Mouse (Mus musculus): ENCODE results near the gene Ttc39b.
A peak's percentile ranks its signal among the peaks of the same experiment; 100 is the strongest.

Gene Ttc39b

DNA sequence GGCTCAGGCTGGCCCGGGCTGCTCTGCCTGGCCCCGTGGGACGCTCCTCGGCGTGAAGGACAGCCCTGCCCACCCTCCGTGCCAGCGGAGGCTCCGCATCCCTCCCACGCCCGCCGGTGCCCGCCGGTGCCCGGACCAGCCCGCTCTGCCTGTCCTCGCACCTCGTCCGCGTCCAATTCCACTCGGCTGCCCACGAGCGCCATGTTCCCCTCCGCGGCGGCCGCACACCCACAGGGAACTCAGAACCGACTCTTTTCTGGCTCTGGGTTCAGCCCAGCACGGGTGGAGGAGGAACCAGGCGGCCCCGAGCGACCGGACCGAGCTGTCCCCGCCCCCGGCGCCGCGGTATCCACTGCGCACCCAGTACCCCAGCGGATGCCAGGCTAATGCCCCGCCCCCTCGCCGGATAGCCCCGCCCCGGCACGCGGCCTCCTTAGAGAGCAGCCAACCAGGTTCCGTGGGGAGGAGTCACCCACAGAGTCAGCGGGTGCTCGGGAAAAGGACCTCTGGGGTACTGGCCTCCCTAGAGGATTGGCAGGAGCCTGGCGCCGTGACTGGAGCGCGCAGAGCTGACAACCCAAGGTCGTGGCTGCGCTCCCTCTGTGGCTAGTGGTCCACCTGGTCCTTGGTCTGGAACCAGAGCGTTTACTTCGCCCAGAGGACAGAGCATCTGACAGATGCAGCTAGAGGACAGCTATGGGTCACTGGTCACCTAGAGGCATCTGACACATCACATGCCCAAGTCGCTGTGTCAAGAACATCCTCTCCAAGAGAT lies at the start of gene Ttc39b:
Gene Ttc39b, minus strand, starts transcription at position 346 of the 775 bp plus-strand sequence.
- peak; percentile 96 for DNase-seq (ENCODE audit: low spot score in 2 of 2)

DNA sequence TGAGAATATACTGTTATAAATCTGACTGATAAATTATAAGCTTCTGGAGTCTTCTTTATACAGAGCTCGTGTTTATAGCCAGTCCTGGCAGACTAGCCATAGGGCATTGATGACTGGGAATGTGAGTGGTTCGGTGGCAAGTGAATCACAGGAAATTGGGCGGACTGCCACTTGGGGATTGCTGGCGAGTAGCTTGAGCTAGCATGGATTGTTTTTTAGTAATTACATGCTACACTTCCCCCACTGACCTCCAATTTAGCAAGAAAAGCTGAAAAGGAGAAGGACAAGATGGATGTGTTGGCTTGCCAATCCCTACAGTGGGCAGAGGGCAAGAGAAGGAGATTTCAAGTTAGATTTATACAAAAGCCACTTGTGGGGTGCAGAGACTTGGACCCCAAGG lies 49.3 kb upstream of the Ttc39b start:
- no peak for DNase-seq (ENCODE audit: low spot score in 2 of 2)

- no peak for DNase-seq (ENCODE audit: low spot score in 2 of 2)
These were observed 33.7 kb upstream of the Ttc39b start for GRCm38 (mm10) chr4:83357738-83358137.

GRCm38 (mm10) chr4:83354786-83355185 lies 30.7 kb upstream of the Ttc39b start:
- DNase-seq (ENCODE audit: low spot score in 2 of 2) = no peak

DNA sequence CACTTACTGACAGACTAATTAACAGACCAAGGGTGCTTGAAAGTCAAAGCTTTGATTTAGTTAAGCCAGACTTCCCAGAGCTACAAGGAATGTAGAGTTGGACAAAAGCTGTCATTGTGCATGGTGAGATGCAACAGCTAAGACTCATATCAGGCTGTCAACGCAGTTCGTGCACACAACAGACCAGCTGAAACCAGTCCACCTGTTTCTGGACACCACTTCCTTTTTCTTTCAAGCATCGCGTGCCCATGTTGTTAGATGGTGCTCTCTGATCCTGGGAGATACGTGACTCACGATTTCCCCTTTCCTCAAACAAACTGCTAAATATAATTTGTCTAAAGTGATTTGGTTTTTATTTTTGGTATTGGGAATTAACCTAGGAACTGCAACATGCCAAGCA lies 29.9 kb upstream of the Ttc39b start:
- DNase-seq (ENCODE audit: low spot score in 2 of 2) = no peak

GRCm38 (mm10) chr4:83353276-83353675 lies 29.2 kb upstream of the Ttc39b start:
- DNase-seq (ENCODE audit: low spot score in 2 of 2) = no peak

DNA sequence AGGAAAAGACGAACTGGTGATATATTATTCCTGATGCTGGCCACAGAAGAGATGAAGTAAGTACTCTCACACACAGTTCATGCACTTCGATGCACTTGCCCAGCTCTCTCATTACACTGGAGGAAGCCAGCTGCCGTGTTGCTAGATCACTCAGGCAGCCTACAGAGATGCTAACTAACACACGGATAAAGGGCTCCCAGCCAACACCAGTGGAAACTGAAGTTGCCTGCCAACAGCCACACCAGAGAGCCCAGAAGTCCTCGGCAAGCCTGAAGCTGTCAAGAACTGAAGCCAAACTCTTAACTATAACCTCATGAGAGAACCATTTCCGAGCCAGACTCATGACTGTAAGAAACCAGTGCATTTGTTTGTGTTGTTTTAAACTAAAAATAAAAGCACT lies 26.7 kb upstream of the Ttc39b start:
- peak; percentile 71 to 84 for DNase-seq (ENCODE audit: low spot score in 2 of 2)

DNA sequence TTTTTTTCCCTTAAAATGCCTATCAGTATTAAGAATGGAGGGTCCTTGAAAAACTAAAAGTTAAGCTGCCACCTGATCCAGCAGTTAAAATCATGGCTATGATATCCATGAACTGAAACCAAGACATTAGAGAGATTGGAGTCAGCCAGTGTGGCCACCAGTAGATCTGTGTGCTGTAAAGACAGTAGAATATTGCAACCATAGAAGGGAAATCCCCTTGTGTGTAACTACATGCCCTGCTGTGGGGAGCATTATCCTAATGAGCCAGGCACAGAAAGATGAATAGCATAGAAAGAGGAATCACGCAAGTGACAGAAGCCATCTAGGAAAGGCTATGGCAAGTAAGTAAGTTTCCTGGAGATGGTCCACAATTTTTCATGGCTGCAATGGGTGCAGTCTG lies 24.9 kb upstream of the Ttc39b start:
- no peak for DNase-seq (ENCODE audit: low spot score in 2 of 2)

DNA sequence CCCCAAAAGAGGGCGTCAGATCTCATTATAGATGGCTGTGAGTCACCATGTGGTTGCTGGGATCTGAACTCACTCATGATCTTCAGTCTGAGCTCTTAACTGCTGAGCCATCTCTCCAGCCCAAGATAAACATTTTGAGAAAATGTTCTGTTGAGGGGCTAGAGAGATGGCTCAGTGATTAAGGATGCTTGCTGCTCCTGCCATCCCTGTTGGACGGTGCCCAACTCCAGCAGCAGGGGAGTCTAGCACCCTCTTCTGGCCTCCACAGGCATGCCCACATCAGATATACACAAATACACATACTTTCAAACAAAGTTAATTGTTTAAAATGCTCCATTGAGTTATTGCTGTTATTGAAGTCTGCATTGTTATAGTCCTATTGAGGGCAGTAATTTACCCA lies 19.8 kb upstream of the Ttc39b start:
- no peak for DNase-seq (ENCODE audit: low spot score in 2 of 2)

DNA sequence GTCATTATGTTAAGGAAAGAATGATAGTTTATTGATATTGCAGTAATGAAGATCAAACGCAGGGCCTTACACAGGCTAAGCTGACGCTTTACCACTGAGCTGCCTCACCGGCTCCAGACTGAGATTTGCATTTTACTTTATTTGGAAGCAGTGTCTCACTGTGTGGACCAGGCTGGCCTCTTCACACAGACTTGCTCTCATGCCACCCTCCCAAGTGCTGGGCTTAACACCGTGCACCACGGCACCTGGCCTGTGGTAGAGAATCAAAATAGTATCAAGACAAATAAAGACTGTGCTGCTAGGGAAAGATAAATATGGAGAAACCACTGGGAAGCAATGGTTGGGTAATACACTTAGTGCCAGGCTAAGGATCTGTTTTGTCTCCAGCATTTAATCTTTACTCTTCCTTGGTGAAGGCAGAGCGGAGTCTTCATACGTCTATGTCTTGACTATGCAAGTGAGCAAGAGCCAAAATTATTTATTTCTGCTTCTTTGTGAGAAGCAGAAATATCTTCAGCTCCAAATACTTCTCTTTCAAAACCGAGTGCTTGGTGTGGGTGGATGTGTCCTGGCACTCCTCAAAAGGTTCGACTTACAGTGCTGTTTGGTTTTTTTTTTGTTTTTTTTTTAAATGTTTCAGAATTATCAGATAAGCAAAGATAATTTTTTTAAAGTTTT lies 19.2 kb upstream of the Ttc39b start:
- DNase-seq (ENCODE audit: low spot score in 2 of 2) = peak in 1 of 2 experiments; percentile 31

GRCm38 (mm10) chr4:83342268-83342970 lies 18.4 kb upstream of the Ttc39b start:
- DNase-seq (ENCODE audit: low spot score in 2 of 2) = no peak

DNA sequence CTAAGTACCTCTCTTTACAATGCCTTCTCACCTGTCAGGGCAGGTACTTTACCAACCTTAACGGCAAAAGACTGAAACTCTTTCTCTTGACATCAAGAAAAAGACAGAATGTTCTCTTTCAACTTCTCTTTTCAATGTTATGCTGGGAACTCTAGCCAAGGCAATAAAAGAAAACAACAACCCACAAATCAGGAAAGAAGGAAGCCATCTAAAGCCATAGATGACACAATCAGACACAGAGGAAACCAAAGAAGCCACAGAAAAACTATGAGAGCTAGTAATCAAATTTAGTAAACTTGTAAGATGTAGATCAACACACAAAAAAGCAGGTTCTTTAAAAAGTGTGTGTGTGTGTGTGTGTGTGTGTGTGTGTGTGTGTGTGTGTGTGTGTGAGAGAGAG lies 15.3 kb upstream of the Ttc39b start:
- no peak for DNase-seq (ENCODE audit: low spot score in 2 of 2)

DNA sequence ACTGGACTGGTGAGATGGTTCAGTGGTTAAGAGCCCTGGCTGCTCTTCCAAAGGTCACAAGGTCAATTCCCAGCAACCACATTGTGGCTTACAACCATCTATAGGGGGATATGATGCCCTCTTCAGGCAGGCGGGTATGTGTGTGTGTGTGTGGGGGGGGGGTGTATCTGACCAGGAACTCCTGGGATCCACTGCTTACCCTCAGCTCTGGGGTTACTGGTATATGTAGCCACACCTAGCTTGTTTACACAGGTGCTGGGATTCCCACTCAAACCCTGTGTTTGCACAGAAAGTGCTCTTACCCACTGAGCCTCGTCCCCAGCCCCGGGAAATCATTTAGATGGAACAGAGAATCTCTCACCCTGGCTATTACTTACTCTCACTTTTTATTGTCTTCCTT lies 13.7 kb upstream of the Ttc39b start:
- DNase-seq (ENCODE audit: low spot score in 2 of 2) = no peak

GRCm38 (mm10) chr4:83330369-83330768 lies 6.3 kb upstream of the Ttc39b start:
- DNase-seq (ENCODE audit: low spot score in 2 of 2) = no peak

GRCm38 (mm10) chr4:83329615-83330014 lies 5.6 kb upstream of the Ttc39b start:
- DNase-seq (ENCODE audit: low spot score in 2 of 2) = no peak

DNA sequence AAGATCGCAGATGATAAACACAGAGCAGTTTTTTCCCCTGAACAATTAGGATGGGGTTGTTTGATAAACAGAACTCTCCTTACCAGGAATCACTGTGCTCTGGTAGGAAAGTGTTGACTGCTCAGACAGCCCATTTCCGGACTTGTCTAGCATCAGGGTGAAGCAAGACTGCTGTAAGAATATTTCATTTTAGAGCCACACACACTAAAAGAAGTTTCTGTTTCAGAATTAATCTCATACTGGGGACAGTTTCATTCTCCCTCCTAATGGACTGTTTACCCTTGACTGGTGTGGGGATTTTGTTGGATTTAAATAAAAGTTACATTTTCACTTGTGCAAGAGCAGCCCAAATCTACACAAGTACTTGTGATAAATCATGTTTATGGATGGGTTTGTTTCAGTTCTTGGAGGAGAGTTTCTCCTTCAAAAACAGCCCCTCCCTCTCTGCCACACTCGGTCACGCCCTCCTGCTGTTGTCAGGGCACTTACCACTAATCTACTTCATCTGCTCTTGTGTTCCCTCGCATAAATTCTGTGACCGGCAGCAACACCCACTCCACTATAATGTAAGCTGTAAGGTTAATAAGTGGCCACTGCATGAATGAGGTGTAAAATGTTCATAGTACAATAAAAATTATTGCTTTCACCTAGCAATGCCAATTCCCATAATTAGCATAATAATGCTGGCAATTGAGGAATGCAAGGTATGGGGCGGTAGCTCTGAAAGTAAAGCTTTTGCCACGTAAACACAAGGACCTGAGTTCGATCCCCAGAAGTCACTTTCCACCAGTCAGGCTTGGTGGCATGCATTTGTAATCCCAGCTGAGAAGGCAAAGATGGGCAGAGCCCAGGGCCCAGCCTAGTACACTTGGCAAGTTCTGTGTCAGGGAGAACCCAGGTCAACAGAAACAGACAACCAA lies 4.2 kb upstream of the Ttc39b start:
- no peak for DNase-seq (ENCODE audit: low spot score in 2 of 2)

DNA sequence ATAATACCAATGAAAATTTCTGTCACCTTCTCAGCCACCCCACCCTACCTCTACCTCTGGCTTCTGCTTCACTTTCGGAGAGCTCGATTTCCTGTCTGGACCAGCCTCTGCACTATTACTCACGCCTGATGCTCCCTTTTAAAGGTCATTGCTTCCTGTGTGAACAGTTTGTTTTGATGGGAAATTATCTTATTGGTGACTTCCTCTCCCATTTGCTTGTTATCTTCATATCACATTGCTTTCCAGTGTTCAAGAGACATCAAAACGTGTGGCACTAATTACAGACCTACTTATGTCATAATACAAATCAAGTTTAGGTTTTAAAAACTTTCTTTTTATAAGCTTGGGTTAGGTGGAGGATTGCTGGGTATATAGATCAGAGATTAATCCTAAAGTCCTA lies 3.5 kb upstream of the Ttc39b start:
- DNase-seq (ENCODE audit: low spot score in 2 of 2) = no peak

DNA sequence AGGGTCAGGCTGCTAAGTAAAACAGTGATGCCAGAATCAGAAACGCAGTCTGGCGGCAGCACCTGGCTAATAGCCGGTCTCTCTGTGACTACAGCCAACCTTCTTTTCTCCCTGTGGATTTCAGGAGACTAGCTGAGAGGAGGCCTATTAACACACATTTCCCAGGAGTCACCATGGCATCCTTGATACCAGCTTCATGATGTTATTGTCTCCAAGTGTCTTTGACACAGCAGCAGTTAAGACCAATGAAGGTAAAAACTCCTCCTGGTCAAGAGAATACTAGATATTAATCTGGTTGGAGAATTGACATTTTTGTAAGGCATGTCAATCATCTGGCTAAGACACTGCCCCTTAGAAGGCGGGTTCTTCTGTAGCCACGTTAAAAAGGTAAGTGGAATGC lies 1.3 kb upstream of the Ttc39b start:
- DNase-seq (ENCODE audit: low spot score in 2 of 2) = no peak

DNA sequence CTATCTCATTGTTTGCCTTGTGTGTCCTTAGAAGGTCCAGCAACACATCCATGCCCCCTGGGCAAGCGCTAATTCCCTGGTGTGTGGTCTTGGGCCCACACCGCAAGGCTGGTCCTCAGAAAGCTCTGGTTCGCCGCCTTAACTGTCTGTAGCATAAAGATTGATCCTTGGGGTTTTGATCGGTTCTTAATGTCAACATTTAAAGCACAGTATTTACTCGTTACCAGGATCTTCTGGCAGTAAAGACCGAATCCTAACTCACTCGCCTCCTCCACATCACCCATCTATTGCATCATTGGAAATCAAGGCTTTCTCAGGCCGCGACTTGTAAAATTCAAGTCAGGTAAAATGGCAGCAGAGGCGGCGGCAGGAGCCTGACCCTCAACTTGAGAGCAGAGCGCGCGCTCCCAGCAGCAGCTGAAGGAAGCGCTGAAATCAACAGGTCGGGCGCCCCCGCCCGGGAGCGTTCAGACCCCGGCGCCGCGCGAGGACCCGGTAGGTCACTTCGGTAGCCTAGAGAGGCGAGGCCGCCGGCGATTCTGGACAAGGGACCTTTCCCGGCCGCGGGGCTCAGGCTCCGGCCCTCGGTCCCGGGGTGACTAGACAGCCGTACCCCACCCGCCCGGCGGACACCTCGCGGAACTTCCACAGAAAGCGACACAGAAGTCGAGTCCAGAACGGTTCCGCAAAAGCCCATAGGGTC lies 703 bp downstream of the Ttc39b start:
- peak; percentile 50 to 51 for DNase-seq (ENCODE audit: low spot score in 2 of 2)

- no peak for DNase-seq (ENCODE audit: low spot score in 2 of 2)
These were observed 4.3 kb downstream of the Ttc39b start for GRCm38 (mm10) chr4:83319736-83320135.

DNA sequence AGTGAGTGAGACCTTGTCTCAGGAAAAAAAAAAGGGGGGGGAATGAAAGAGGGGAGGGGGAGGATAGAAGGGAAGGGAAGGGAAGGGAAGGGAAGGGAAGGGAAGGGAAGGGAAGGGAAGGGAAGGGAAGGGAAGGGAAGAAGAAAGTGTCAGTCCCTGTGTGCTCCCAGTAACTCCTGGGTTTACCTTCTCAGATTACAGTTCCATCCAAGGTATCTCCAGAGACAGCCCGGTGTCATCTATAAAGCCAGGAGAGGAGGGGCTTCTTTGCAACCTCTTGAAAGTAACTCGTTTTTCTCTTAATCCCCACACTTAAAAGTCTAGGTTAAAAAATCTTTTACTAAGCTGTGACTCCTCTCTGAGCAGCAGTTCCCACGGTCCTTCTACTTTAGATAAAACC lies 5.3 kb downstream of the Ttc39b start:
- DNase-seq (ENCODE audit: low spot score in 2 of 2) = no peak
